Mouse (Mus musculus) thymus, adult 2 months (tissue): ENCODE results near the gene Slc20a1. TPM values are rescaled to one million over a fixed set of nuclear protein-coding genes. Genes with fewer than 3 reads are reported as not detected.

Source experiments
- DNase-seq: peaks from one replicate; pipeline ENCODE4 v3.0.0; 2021
- H3K27ac ChIP-seq: fragments of 200-500 bp; 2 replicates; pipeline ENCODE4 v1.5.1; 2012; ENCODE audit warnings: low read length, control low read depth; ENCODE audit not compliant: control insufficient read depth, insufficient read depth
- H3K27me3 ChIP-seq: fragments of 200-500 bp; 2 replicates; pipeline ENCODE4 v1.6.1; 2012; ENCODE audit warnings: mild to moderate bottlenecking, low read length, moderate library complexity, mixed read lengths; ENCODE audit not compliant: control insufficient read depth, insufficient read depth
- H3K36me3 ChIP-seq: fragments of 200-500 bp; 2 replicates; pipeline ENCODE4 v1.6.1; 2012; ENCODE audit warnings: mild to moderate bottlenecking, low read length, moderate library complexity; ENCODE audit not compliant: control insufficient read depth, insufficient read depth
- H3K4me1 ChIP-seq: fragments of 200-500 bp; replicated peaks from 2 replicates; pipeline ENCODE4 v1.6.1; 2012; ENCODE audit warnings: low read length; ENCODE audit not compliant: control insufficient read depth, insufficient read depth
- H3K4me3 ChIP-seq: fragments of 200-500 bp; 2 replicates; pipeline ENCODE4 v1.5.1; 2012; ENCODE audit warnings: mild to moderate bottlenecking, low read length, control low read depth, moderate library complexity; ENCODE audit not compliant: control insufficient read depth, insufficient read depth
- CTCF ChIP-seq: fragments of 200-500 bp; IDR thresholded peaks from 2 replicates; pipeline ENCODE4 v1.5.1; 2012; ENCODE audit warnings: mild to moderate bottlenecking, control low read depth, low read length, moderate library complexity, borderline replicate concordance; ENCODE audit not compliant: control insufficient read depth, poor library complexity, insufficient read depth; ENCODE audit errors: extremely low read depth
- POLR2A ChIP-seq: fragments of 200-500 bp; IDR thresholded peaks from 2 replicates; pipeline ENCODE4 v1.6.1; 2012; ENCODE audit warnings: mild to moderate bottlenecking, low read length, control low read depth, moderate library complexity; ENCODE audit not compliant: control insufficient read depth, poor library complexity, insufficient read depth; ENCODE audit errors: extremely low read depth
- WGBS: fragments of 180-500 bp; shearing (Covaris S2); methylation state at CpG from one replicate; pipeline ENCODE4 v1.1.7; 2018; 5-methylcytosine and 5-hydroxymethylcytosine counted together
- polyA plus RNA-seq: library from polyadenylated mRNA; depleted of rRNA; stranded (reverse); fragments of >200 nt; gene quantifications from 2 replicates; pipeline ENCODE4 v1.2.3, GENCODE M21; 2012

The Slc20a1 gene
- polyA plus RNA-seq, 1 experiment = 77.3 TPM

- H3K36me3 ChIP-seq = no peaks in the 10 kb centered on the region
- TF ChIP-seq POLR2A (no peak), CTCF (no peak)
- no peak overlapping the region for H3K4me3 ChIP-seq
- H3K27ac ChIP-seq = peak overlapping the region; percentile 47; the same call in 1 of the 2 replicates
- H3K4me1 ChIP-seq = peaks cover 48% of the 10 kb centered on the region
- H3K27me3 ChIP-seq = no peaks in the 10 kb centered on the region
- 72% methylated on average over 10 of the region's 10 CpGs for WGBS
- no peak for DNase-seq
These were observed 20.2 kb upstream of the Slc20a1 start for GRCm38 (mm10) chr2:129178182-129178908.

- no peak for TF ChIP-seq CTCF
- no peak for TF ChIP-seq POLR2A
- Histone ChIP-seq H3K36me3 (no peaks in the 10 kb centered on the region), H3K4me3 (no peak overlapping the region), H3K4me1 (peaks cover 58% of the 10 kb centered on the region), H3K27ac (peak overlapping the region; percentile 91), H3K27me3 (no peaks in the 10 kb centered on the region)
- DNase-seq = peak; percentile 74
- 5% methylated on average over 8 of the region's 8 CpGs for WGBS
These were observed 18.4 kb upstream of the Slc20a1 start for GRCm38 (mm10) chr2:129179946-129180853.

- H3K36me3 ChIP-seq = no peaks in the 10 kb centered on the region
- DNase-seq = peak; percentile 30
- H3K4me3 ChIP-seq = no peak overlapping the region
- peak overlapping the region; percentile 91 for H3K27ac ChIP-seq
- TF ChIP-seq CTCF (no peak), POLR2A (no peak)
- no peaks in the 10 kb centered on the region for H3K27me3 ChIP-seq
- peaks cover 68% of the 10 kb centered on the region for H3K4me1 ChIP-seq
- 86% methylated on average over 5 of the region's 5 CpGs for WGBS
These were observed 17.1 kb upstream of the Slc20a1 start for GRCm38 (mm10) chr2:129181509-129181908.

- 84% methylated on average over 1 of the region's 1 CpGs for WGBS
- no peak for DNase-seq
- H3K27me3 ChIP-seq = no peaks in the 10 kb centered on the region
- no peak for TF ChIP-seq CTCF
- no peak for TF ChIP-seq POLR2A
- H3K4me1 ChIP-seq = peaks cover 66% of the 10 kb centered on the region
- peak overlapping the region; percentile 48; the same call in 1 of the 2 replicates for H3K4me3 ChIP-seq
- peak overlapping the region; percentile 96; the same call in 1 of the 2 replicates for H3K27ac ChIP-seq
- H3K36me3 ChIP-seq = no peaks in the 10 kb centered on the region
These were observed 16.2 kb upstream of the Slc20a1 start for GRCm38 (mm10) chr2:129182412-129182811.

- no peaks in the 10 kb centered on the region for H3K36me3 ChIP-seq
- peak; percentile 90 for DNase-seq
- peak overlapping the region; percentile 61 for H3K4me3 ChIP-seq
- 19% methylated on average over 14 of the region's 14 CpGs for WGBS
- TF ChIP-seq CTCF = 0 out of 2 replicates have a peak, but pooled peaks have one; percentile 35
- TF ChIP-seq POLR2A = peak; percentile 96
- H3K27ac ChIP-seq = peak overlapping the region; percentile 96
- no peaks in the 10 kb centered on the region for H3K27me3 ChIP-seq
- H3K4me1 ChIP-seq = peaks cover 60% of the 10 kb centered on the region
These were observed 15.0 kb upstream of the Slc20a1 start for GRCm38 (mm10) chr2:129183561-129184031.

- Histone ChIP-seq H3K27ac (peak overlapping the region; percentile 56; the same call in 1 of the 2 replicates), H3K27me3 (no peaks in the 10 kb centered on the region), H3K4me3 (no peak overlapping the region), H3K4me1 (peaks cover 51% of the 10 kb centered on the region), H3K36me3 (no peaks in the 10 kb centered on the region)
- no peak for DNase-seq
- TF ChIP-seq CTCF = no peak
- no peak for TF ChIP-seq POLR2A
- WGBS = 92% methylated on average over 1 of the region's 1 CpGs
These were observed 13.7 kb upstream of the Slc20a1 start for GRCm38 (mm10) chr2:129184853-129185252.

- no peaks in the 10 kb centered on the region for H3K36me3 ChIP-seq
- H3K27ac ChIP-seq = peak overlapping the region; percentile 56
- H3K4me3 ChIP-seq = no peak overlapping the region
- H3K27me3 ChIP-seq = no peaks in the 10 kb centered on the region
- H3K4me1 ChIP-seq = peaks cover 47% of the 10 kb centered on the region
- 65% methylated on average over 10 of the region's 10 CpGs for WGBS
- TF ChIP-seq POLR2A (no peak), CTCF (no peak)
- DNase-seq = no peak
These were observed 12.8 kb upstream of the Slc20a1 start for GRCm38 (mm10) chr2:129185611-129186290.
